Mouse (Mus musculus): ENCODE measurements around the gene Fam19a2. TPM values are rescaled to one million over a fixed set of nuclear protein-coding genes. Genes with fewer than 3 reads are reported as not detected.

Fam19a2 gene
- polyA plus RNA-seq, 1 experiment = 0.01 TPM

DNA sequence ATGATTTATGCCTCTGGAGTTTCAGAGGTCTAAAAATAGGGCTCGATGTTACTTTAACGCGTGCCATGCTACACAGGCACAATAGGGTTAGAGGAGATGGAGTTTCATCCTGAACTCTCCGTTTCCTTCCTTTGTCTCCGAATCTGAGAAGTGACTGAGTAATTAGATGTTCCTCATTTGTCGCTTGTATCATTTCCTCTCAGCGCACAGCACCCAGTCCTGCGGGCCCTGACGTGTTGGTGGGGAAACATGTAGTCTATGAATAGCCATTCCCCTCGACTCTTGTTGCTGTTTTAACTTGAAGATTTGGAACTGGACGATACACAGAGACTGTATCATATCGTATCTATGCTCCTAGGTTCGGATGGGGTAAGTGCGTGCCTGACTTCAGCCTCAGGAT lies 96.7 kb downstream of the Fam19a2 start:
- Histone ChIP-seq H3K4me3 (no peak overlapping the region), H3K27me3 (ENCODE audit: control insufficient read depth, insufficient read depth, insufficient read length) (no peaks in the 10 kb centered on the region), H3K79me2 (ENCODE audit: control insufficient read depth, insufficient read depth) (no peaks in the 10 kb centered on the region), H3K4me2 (ENCODE audit: low read depth) (no peak overlapping the region), H3K36me3 (ENCODE audit: control insufficient read depth, insufficient read depth) (no peaks in the 10 kb centered on the region), H3ac (ENCODE audit: control insufficient read depth, insufficient read length) (no peak overlapping the region)
- no peak for TF ChIP-seq CEBPB (IDR thresholded peaks at IDR 0.05; ENCODE audit: insufficient read depth, poor library complexity, severe bottlenecking)
- TF ChIP-seq TCF3 (IDR thresholded peaks at IDR 0.05; ENCODE audit: insufficient read length, low read depth) = no peak
- TF ChIP-seq MYOG (IDR thresholded peaks at IDR 0.05; ENCODE audit: control insufficient read depth in 1 of 3, insufficient read depth in 1 of 3, insufficient read length in 2 of 3, low read depth in 2 of 3) = no peak
- TF ChIP-seq REST (IDR thresholded peaks at IDR 0.05; ENCODE audit: insufficient read depth, insufficient read length) = no peak
- TF ChIP-seq POLR2A (IDR thresholded peaks at IDR 0.05; ENCODE audit: insufficient read length, low read depth) = no peak
- no peak for TF ChIP-seq MAX (IDR thresholded peaks at IDR 0.05; ENCODE audit: low read depth)
- TF ChIP-seq USF1 (IDR thresholded peaks at IDR 0.05; ENCODE audit: low read depth) = no peak
- no peak for TF ChIP-seq MYOD1 (IDR thresholded peaks at IDR 0.05; ENCODE audit: control insufficient read depth in 1 of 3, insufficient read length in 2 of 3, low read depth in 2 of 3)
- no peak for TF ChIP-seq TCF12 (IDR thresholded peaks at IDR 0.05; ENCODE audit: insufficient read depth, poor library complexity, severe bottlenecking)
- no peak for TF ChIP-seq SRF (IDR thresholded peaks at IDR 0.05; ENCODE audit: control insufficient read depth, insufficient read length, low read depth)
- no peak for TF ChIP-seq E2F4 (IDR thresholded peaks at IDR 0.05; ENCODE audit: insufficient read depth)
- TF ChIP-seq POLR2AphosphoS2 (IDR thresholded peaks at IDR 0.05; ENCODE audit: insufficient read length, low read depth) = no peak

GRCm38 (mm10) chr10:123364628-123365027 lies 100.8 kb downstream of the Fam19a2 start:
- H3K79me2 ChIP-seq (ENCODE audit: control insufficient read depth, insufficient read depth) = no peaks in the 10 kb centered on the region
- no peak overlapping the region for H3K4me2 ChIP-seq (ENCODE audit: low read depth)
- H3ac ChIP-seq (ENCODE audit: control insufficient read depth, insufficient read length) = no peak overlapping the region
- TF ChIP-seq REST (IDR thresholded peaks at IDR 0.05; ENCODE audit: insufficient read depth, insufficient read length) (no peak), TCF12 (IDR thresholded peaks at IDR 0.05; ENCODE audit: insufficient read depth, poor library complexity, severe bottlenecking) (no peak), USF1 (IDR thresholded peaks at IDR 0.05; ENCODE audit: low read depth) (no peak), MAX (IDR thresholded peaks at IDR 0.05; ENCODE audit: low read depth) (no peak), SRF (IDR thresholded peaks at IDR 0.05; ENCODE audit: control insufficient read depth, insufficient read length, low read depth) (no peak), MYOG (IDR thresholded peaks at IDR 0.05; ENCODE audit: control insufficient read depth in 1 of 3, insufficient read depth in 1 of 3, insufficient read length in 2 of 3, low read depth in 2 of 3) (no peak), E2F4 (IDR thresholded peaks at IDR 0.05; ENCODE audit: insufficient read depth) (no peak), MYOD1 (IDR thresholded peaks at IDR 0.05; ENCODE audit: control insufficient read depth in 1 of 3, insufficient read length in 2 of 3, low read depth in 2 of 3) (no peak), POLR2A (IDR thresholded peaks at IDR 0.05; ENCODE audit: insufficient read length, low read depth) (no peak)
- H3K27me3 ChIP-seq (ENCODE audit: control insufficient read depth, insufficient read depth, insufficient read length) = no peaks in the 10 kb centered on the region
- H3K4me3 ChIP-seq = no peak overlapping the region
- no peaks in the 10 kb centered on the region for H3K36me3 ChIP-seq (ENCODE audit: control insufficient read depth, insufficient read depth)

- Histone ChIP-seq H3ac (ENCODE audit: control insufficient read depth, insufficient read length) (no peak overlapping the region), H3K36me3 (ENCODE audit: control insufficient read depth, insufficient read depth) (no peaks in the 10 kb centered on the region), H3K79me2 (ENCODE audit: control insufficient read depth, insufficient read depth) (no peaks in the 10 kb centered on the region), H3K4me2 (ENCODE audit: low read depth) (no peak overlapping the region), H3K27me3 (ENCODE audit: control insufficient read depth, insufficient read depth, insufficient read length) (no peaks in the 10 kb centered on the region), H3K4me3 (no peak overlapping the region)
- TF ChIP-seq MAX (IDR thresholded peaks at IDR 0.05; ENCODE audit: low read depth) = no peak
Measured at GRCm38 (mm10) chr10:123367152-123367864, 103.5 kb downstream of the Fam19a2 start.

GRCm38 (mm10) chr10:123383277-123383676 lies 119.5 kb downstream of the Fam19a2 start:
- Histone ChIP-seq H3K27me3 (ENCODE audit: control insufficient read depth, insufficient read depth, insufficient read length) (no peaks in the 10 kb centered on the region), H3K4me3 (no peak overlapping the region), H3K4me2 (ENCODE audit: low read depth) (no peak overlapping the region), H3ac (ENCODE audit: control insufficient read depth, insufficient read length) (no peak overlapping the region), H3K36me3 (ENCODE audit: control insufficient read depth, insufficient read depth) (no peaks in the 10 kb centered on the region), H3K79me2 (ENCODE audit: control insufficient read depth, insufficient read depth) (no peaks in the 10 kb centered on the region)
- TF ChIP-seq MYOG (IDR thresholded peaks at IDR 0.05; ENCODE audit: control insufficient read depth in 1 of 3, insufficient read depth in 1 of 3, insufficient read length in 2 of 3, low read depth in 2 of 3) (no peak), CEBPB (IDR thresholded peaks at IDR 0.05; ENCODE audit: insufficient read depth, poor library complexity, severe bottlenecking) (no peak)

DNA sequence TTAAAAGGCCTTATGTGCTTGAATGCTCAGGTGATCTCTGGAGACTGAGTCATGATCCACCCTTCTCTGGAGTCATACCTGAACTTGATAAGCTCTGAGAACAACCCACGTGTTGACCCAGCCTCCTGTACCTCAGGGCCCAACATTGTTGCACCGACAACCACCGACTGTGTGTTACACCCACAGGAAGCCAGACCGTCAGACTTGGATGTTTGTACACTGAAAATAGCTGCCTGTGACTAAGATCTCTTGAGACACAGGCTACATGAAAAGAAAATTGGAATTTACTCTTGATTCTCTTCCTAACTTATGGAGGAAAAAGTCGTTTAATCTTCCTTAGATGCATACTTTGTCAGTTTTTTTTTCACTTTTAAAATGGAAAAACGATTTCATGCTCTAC lies 121.8 kb downstream of the Fam19a2 start:
- no peak for TF ChIP-seq E2F4 (IDR thresholded peaks at IDR 0.05; ENCODE audit: insufficient read depth)
- no peak for TF ChIP-seq MYOG (IDR thresholded peaks at IDR 0.05; ENCODE audit: control insufficient read depth in 1 of 3, insufficient read depth in 1 of 3, insufficient read length in 2 of 3, low read depth in 2 of 3)
- no peak for TF ChIP-seq REST (IDR thresholded peaks at IDR 0.05; ENCODE audit: insufficient read depth, insufficient read length)
- no peak for TF ChIP-seq POLR2AphosphoS2 (IDR thresholded peaks at IDR 0.05; ENCODE audit: insufficient read length, low read depth)
- TF ChIP-seq POLR2A (IDR thresholded peaks at IDR 0.05; ENCODE audit: insufficient read length, low read depth) = no peak
- TF ChIP-seq USF1 (IDR thresholded peaks at IDR 0.05; ENCODE audit: low read depth) = no peak
- no peak for TF ChIP-seq TCF12 (IDR thresholded peaks at IDR 0.05; ENCODE audit: insufficient read depth, poor library complexity, severe bottlenecking)
- TF ChIP-seq MAX (IDR thresholded peaks at IDR 0.05; ENCODE audit: low read depth) = no peak
- TF ChIP-seq TCF3 (IDR thresholded peaks at IDR 0.05; ENCODE audit: insufficient read length, low read depth) = no peak
- no peak for TF ChIP-seq MYOD1 (IDR thresholded peaks at IDR 0.05; ENCODE audit: control insufficient read depth in 1 of 3, insufficient read length in 2 of 3, low read depth in 2 of 3)
- no peak for TF ChIP-seq SRF (IDR thresholded peaks at IDR 0.05; ENCODE audit: control insufficient read depth, insufficient read length, low read depth)
- TF ChIP-seq CEBPB (IDR thresholded peaks at IDR 0.05; ENCODE audit: insufficient read depth, poor library complexity, severe bottlenecking) = no peak
- Histone ChIP-seq H3K79me2 (ENCODE audit: control insufficient read depth, insufficient read depth) (no peaks in the 10 kb centered on the region), H3ac (ENCODE audit: control insufficient read depth, insufficient read length) (no peak overlapping the region), H3K36me3 (ENCODE audit: control insufficient read depth, insufficient read depth) (no peaks in the 10 kb centered on the region), H3K27me3 (ENCODE audit: control insufficient read depth, insufficient read depth, insufficient read length) (no peaks in the 10 kb centered on the region), H3K4me3 (no peak overlapping the region), H3K4me2 (ENCODE audit: low read depth) (no peak overlapping the region)

All from myocyte (in vitro differentiated cells).